ENCODE assay signal across 8 mouse cellular contexts in the genomic region with DNA sequence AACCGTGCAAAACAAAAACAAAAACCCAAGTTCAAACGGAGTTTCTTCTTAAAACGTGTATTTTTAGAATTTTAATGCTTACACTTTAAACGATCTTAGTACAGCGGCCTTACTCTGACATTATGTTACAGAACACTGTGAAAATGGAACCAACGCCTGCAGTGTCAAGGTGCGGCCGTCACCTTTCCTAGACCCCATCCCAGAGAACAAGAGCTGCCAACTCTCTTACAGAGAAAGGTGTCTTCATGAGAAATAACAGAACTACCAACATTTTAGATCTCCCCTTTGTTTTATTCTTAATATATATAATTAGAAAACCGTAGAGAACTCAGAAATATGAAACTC. TPM values are rescaled to one million over a fixed set of nuclear protein-coding genes. Genes with fewer than 3 reads are reported as not detected.
DNase-seq lines count a peak whose midpoint lies in the region; ATAC-seq and TF ChIP-seq lines count a peak whose summit lies in the region.

No protein-coding gene starts in this region.

- peak overlapping the region; percentile 78 to 93 for H3K27ac ChIP-seq in heart, embryonic 14.5 days (replicated peaks in 1 of 2; ENCODE audit: control insufficient read depth in 1 of 2, insufficient read depth in 1 of 2, low read depth in 2 of 2, low read length in 2 of 2)
- H3K27ac ChIP-seq in MEL (ENCODE audit: control insufficient read depth, low read depth, low read length) = peak overlapping the region; percentile 94
- peak overlapping the region; percentile 53; the same call in 1 of the 2 replicates for H3K27ac ChIP-seq in hindbrain, embryonic 11.5 days (ENCODE audit: low read depth, low read length)

- peaks cover 12% of the 10 kb centered on the region for H3K79me2 ChIP-seq in MEL (ENCODE audit: control insufficient read depth, insufficient read depth, low read length, poor library complexity)

- H3K27me3 ChIP-seq in heart, embryonic 14.5 days (ENCODE audit: control insufficient read depth, insufficient read depth, low read length) = no peaks in the 10 kb centered on the region
- H3K27me3 ChIP-seq in MEL (ENCODE audit: control insufficient read depth in 1 of 2, insufficient read depth in 2 of 2, low read length in 2 of 2) = no peaks in the 10 kb centered on the region
- no peaks in the 10 kb centered on the region for H3K27me3 ChIP-seq in hindbrain, embryonic 11.5 days (ENCODE audit: control insufficient read depth, insufficient read depth, low read length)

- peaks cover 6 to 7% of the 10 kb centered on the region in 2 experiments; a peak in 3 of 4 replicates for H3K4me1 ChIP-seq in heart, embryonic 14.5 days (ENCODE audit: control insufficient read depth in 2 of 2, insufficient read depth in 2 of 2, low read length in 2 of 2)
- peaks cover 5 to 10% of the 10 kb centered on the region in 2 experiments; a peak in 3 of 4 replicates for H3K4me1 ChIP-seq in MEL (ENCODE audit: control insufficient read depth in 1 of 2, insufficient read depth in 2 of 2, low read length in 2 of 2)
- peaks cover 3% of the 10 kb centered on the region; the same call in 1 of the 2 replicates for H3K4me1 ChIP-seq in hindbrain, embryonic 11.5 days (replicated peaks; ENCODE audit: control insufficient read depth, insufficient read depth, low read length)

- no peak for ATAC-seq in heart, embryonic 14.5 days (ENCODE audit: insufficient number of reproducible peaks, insufficient read depth, low FRiP score, low read depth)
- peak; percentile 51 for ATAC-seq in hindbrain, embryonic 11.5 days (ENCODE audit: low FRiP score)
- ATAC-seq in megakaryocyte progenitor cell, adult 5-6 weeks (replicated peaks; ENCODE audit: poor library complexity) = peak; percentile 29

- WGBS in heart, embryonic 14.5 days = 23% methylated on average over 9 of the region's 9 CpGs
- 27% methylated on average over 9 of the region's 9 CpGs for WGBS in hindbrain, embryonic 11.5 days

- no peak for DNase-seq in heart, adult 9 months (ENCODE audit: low spot score in 2 of 2)
- no peak for DNase-seq in MEL (ENCODE audit: low read depth, low spot score)
- no peak for DNase-seq in hindbrain, embryonic 11.5 days (ENCODE audit: low spot score)
- DNase-seq in adrenal gland, adult 2 months = no peak
- DNase-seq in thymus, postnatal 4 days = no peak
- DNase-seq in layer of hippocampus, postnatal 14 days (ENCODE audit: low spot score in 2 of 2) = no peak

- no peak for TF ChIP-seq CTCF in MEL (IDR thresholded peaks at IDR 0.05 in 2 of 3, conservative IDR thresholded peaks at IDR 0.05 in 1 of 3; ENCODE audit: control insufficient read depth in 1 of 3, insufficient read depth in 1 of 3, low read depth in 2 of 3, low read length in 3 of 3, poor library complexity in 1 of 3, severe bottlenecking in 1 of 3)

- no peak for TF ChIP-seq POLR2A in MEL (IDR thresholded peaks at IDR 0.05; ENCODE audit: control insufficient read depth in 1 of 2, insufficient read depth in 1 of 2, low read depth in 1 of 2, low read length in 2 of 2, poor library complexity in 1 of 2)

- peak overlapping the region; percentile 66 to 76 for H3K4me3 ChIP-seq in heart, embryonic 14.5 days (ENCODE audit: control insufficient read depth in 1 of 2, insufficient read depth in 1 of 2, low read depth in 1 of 2, low read length in 2 of 2)
- H3K4me3 ChIP-seq in MEL (ENCODE audit: control insufficient read depth in 1 of 2, insufficient read depth in 1 of 2, low read depth in 2 of 2, low read length in 2 of 2) = peak overlapping the region; percentile 73 to 88
- H3K4me3 ChIP-seq in hindbrain, embryonic 11.5 days (ENCODE audit: low read depth, low read length) = peak overlapping the region; percentile 77; the same call in 1 of the 2 replicates

- no peaks in the 10 kb centered on the region for H3K9me3 ChIP-seq in heart, embryonic 14.5 days (ENCODE audit: control insufficient read depth, low read length)
- H3K9me3 ChIP-seq in MEL (replicated peaks; ENCODE audit: insufficient read depth, low read length) = no peaks in the 10 kb centered on the region
- H3K9me3 ChIP-seq in hindbrain, embryonic 11.5 days (ENCODE audit: control insufficient read depth, low read length) = no peaks in the 10 kb centered on the region

- peak overlapping the region; percentile 72 for H3K9ac ChIP-seq in heart, embryonic 14.5 days (ENCODE audit: low read length)
- peak overlapping the region; percentile 90 for H3K9ac ChIP-seq in MEL (ENCODE audit: control insufficient read depth, low read depth, low read length, poor library complexity, severe bottlenecking)
- H3K9ac ChIP-seq in hindbrain, embryonic 11.5 days (ENCODE audit: low read depth, low read length) = no peak overlapping the region

- H3K4me2 ChIP-seq in heart, embryonic 14.5 days (ENCODE audit: low read length) = peak overlapping the region; percentile 68
- H3K4me2 ChIP-seq in hindbrain, embryonic 11.5 days (replicated peaks; ENCODE audit: low read depth, low read length) = peak overlapping the region; percentile 68

- peaks cover 65% of the 10 kb centered on the region for H3K36me3 ChIP-seq in heart, embryonic 14.5 days (ENCODE audit: control insufficient read depth, insufficient read depth, low read length)
- H3K36me3 ChIP-seq in MEL (ENCODE audit: control insufficient read depth in 1 of 2, insufficient read depth in 2 of 2, low read length in 2 of 2) = peaks cover 0 to 6% of the 10 kb centered on the region in 2 experiments; a peak in 3 of 4 replicates
- peaks cover 2% of the 10 kb centered on the region; the same call in 1 of the 2 replicates for H3K36me3 ChIP-seq in hindbrain, embryonic 11.5 days (ENCODE audit: control insufficient read depth, insufficient read depth, low read length)

- no peak for TF ChIP-seq EP300 in MEL (IDR thresholded peaks at IDR 0.05; ENCODE audit: low read depth in 1 of 2, low read length in 2 of 2)

- TF ChIP-seq RAD21 in MEL (IDR thresholded peaks at IDR 0.05; ENCODE audit: low read depth, low read length) = no peak

TF ChIP-seq in MEL, 35 proteins besides CTCF, POLR2A, EP300 and RAD21:
- TF ChIP-seq MAZ (IDR thresholded peaks at IDR 0.05; ENCODE audit: low read depth, low read length) (peak; percentile 4; the same call in 1 of the 2 replicates), ZNF384 (IDR thresholded peaks at IDR 0.05; ENCODE audit: low read depth, low read length) (0 out of 2 replicates have a peak, but pooled peaks have one; percentile 5), CHD1 (IDR thresholded peaks at IDR 0.05; ENCODE audit: low read depth, low read length) (0 out of 2 replicates have a peak, but pooled peaks have one; percentile 27), TBP (IDR thresholded peaks at IDR 0.05; ENCODE audit: low read depth, low read length) (peak; percentile 2; the same call in 1 of the 2 replicates), ZKSCAN1 (IDR thresholded peaks at IDR 0.05; ENCODE audit: low read depth, low read length) (0 out of 2 replicates have a peak, but pooled peaks have one; percentile 7), USF2 (IDR thresholded peaks at IDR 0.05; ENCODE audit: borderline replicate concordance in 1 of 2, insufficient read depth in 1 of 2, low read depth in 1 of 2, low read length in 2 of 2) (no peak), ZMIZ1 (IDR thresholded peaks at IDR 0.05; ENCODE audit: low read depth, low read length) (no peak)

RNA-seq across cellular contexts. Expression of a gene that starts 0.4 kb away (rescaled TPM):
- polyA plus RNA-seq in heart, embryonic 14.5 days (2014; fragmentation: Nextera tagmentation; extraction: Ambion mirVana) = 8.4 and 8.6 TPM in 2 replicates
- total RNA-seq in MEL (2012; rRNA removed) = 73.8 and 91.5 TPM in 2 replicates
- 10 to 100 TPM; 49.6 to 62.4 TPM for polyA plus RNA-seq in MEL (2012; ENCODE audit: insufficient read depth in 1 of 2, insufficient read length in 2 of 2, low read depth in 1 of 2, low replicate concordance in 2 of 2, missing spikeins in 1 of 2)
- 14.1 and 18.7 TPM in 2 replicates for polyA plus RNA-seq in hindbrain, embryonic 11.5 days (2014; fragmentation: Nextera tagmentation; extraction: Ambion mirVana)
- total RNA-seq in megakaryocyte progenitor cell, adult 5-6 weeks (2015) = 5.6 and 7.2 TPM in 2 replicates
- total RNA-seq in megakaryocyte progenitor cell, adult 5-6 weeks (2017) = 18.6 and 27.5 TPM in 2 replicates
- 10 to 100 TPM; 14.0 to 17.4 TPM for total RNA-seq in adrenal gland, adult 2 months (2021)
- polyA plus RNA-seq in adrenal gland, adult 2 months (2012; rRNA removed) = 7.6 and 10.7 TPM in 2 replicates
- 10 to 100 TPM; 17.5 to 17.9 TPM for total RNA-seq in layer of hippocampus, postnatal 14 days (2021)

RNA-seq across cellular contexts. Expression of a gene that starts 15.8 kb away (rescaled TPM):
- polyA plus RNA-seq in heart, embryonic 14.5 days (2014; fragmentation: Nextera tagmentation; extraction: Ambion mirVana) = 24.2 and 36.2 TPM in 2 replicates
- 44.8 and 50.6 TPM in 2 replicates for total RNA-seq in MEL (2012; rRNA removed)
- 10 to 100 TPM in 1 of 2 experiments, not detected in 1; 57.4 TPM for polyA plus RNA-seq in MEL (2012; ENCODE audit: insufficient read depth in 1 of 2, insufficient read length in 2 of 2, low read depth in 1 of 2, low replicate concordance in 2 of 2, missing spikeins in 1 of 2)
- 13.6 and 17.6 TPM in 2 replicates for polyA plus RNA-seq in hindbrain, embryonic 11.5 days (2014; fragmentation: Nextera tagmentation; extraction: Ambion mirVana)
- 40.7 and 44.1 TPM in 2 replicates for total RNA-seq in megakaryocyte progenitor cell, adult 5-6 weeks (2015)
- 90.6 and 90.9 TPM in 2 replicates for total RNA-seq in megakaryocyte progenitor cell, adult 5-6 weeks (2017)
- total RNA-seq in adrenal gland, adult 2 months (2021) = 100 to 1,000 TPM; 266 to 267 TPM
- 741 and 784 TPM in 2 replicates for polyA plus RNA-seq in adrenal gland, adult 2 months (2012; rRNA removed)
- 100 to 1,000 TPM; 116 to 119 TPM for total RNA-seq in layer of hippocampus, postnatal 14 days (2021)

RNA-seq across cellular contexts. Expression of a gene that starts 59.1 kb away (rescaled TPM):
- 15.4 and 19.0 TPM in 2 replicates for polyA plus RNA-seq in heart, embryonic 14.5 days (2014; fragmentation: Nextera tagmentation; extraction: Ambion mirVana)
- 26.0 and 26.1 TPM in 2 replicates for total RNA-seq in MEL (2012; rRNA removed)
- polyA plus RNA-seq in MEL (2012; ENCODE audit: insufficient read depth in 1 of 2, insufficient read length in 2 of 2, low read depth in 1 of 2, low replicate concordance in 2 of 2, missing spikeins in 1 of 2) = 10 to 100 TPM in 1 of 2 experiments, not detected in 1; 35.5 TPM
- 17.7 and 21.2 TPM in 2 replicates for polyA plus RNA-seq in hindbrain, embryonic 11.5 days (2014; fragmentation: Nextera tagmentation; extraction: Ambion mirVana)
- total RNA-seq in megakaryocyte progenitor cell, adult 5-6 weeks (2015) = 39.0 and 44.2 TPM in 2 replicates
- total RNA-seq in megakaryocyte progenitor cell, adult 5-6 weeks (2017) = 30.7 and 33.4 TPM in 2 replicates
- 10 to 100 TPM; 50.7 to 51.2 TPM for total RNA-seq in adrenal gland, adult 2 months (2021)
- 47.3 and 62.8 TPM in 2 replicates for polyA plus RNA-seq in adrenal gland, adult 2 months (2012; rRNA removed)
- total RNA-seq in layer of hippocampus, postnatal 14 days (2021) = 10 to 100 TPM; 76.9 to 80.1 TPM
